Mouse (Mus musculus) embryonic fibroblast, embryonic 13.5 days (primary cell): Measurements from ENCODE around the gene Ndufs2. TPM values are rescaled to one million over a fixed set of nuclear protein-coding genes. Genes with fewer than 3 reads are reported as not detected.

ENCODE experiments used
- H3K27ac ChIP-seq: 2 replicates; pipeline ENCODE4 v1.5.1; 2012; ENCODE audit warnings: low read length, control low read depth, inconsistent platforms; ENCODE audit not compliant: insufficient read depth
- H3K4me1 ChIP-seq: 2 replicates; pipeline ENCODE4 v1.6.1; 2011; ENCODE audit warnings: low read length; ENCODE audit not compliant: control insufficient read depth, insufficient read depth
- H3K4me3 ChIP-seq: 2 replicates; pipeline ENCODE4 v1.5.1; 2011; ENCODE audit warnings: mild to moderate bottlenecking, control low read depth, low read length; ENCODE audit not compliant: insufficient read depth
- CTCF ChIP-seq: IDR thresholded peaks from 2 replicates; pipeline ENCODE4 v1.5.1; 2011; ENCODE audit warnings: mild to moderate bottlenecking, control low read depth, low read length, moderate library complexity, borderline replicate concordance; ENCODE audit not compliant: insufficient read depth
- POLR2A ChIP-seq: IDR thresholded peaks from 2 replicates; pipeline ENCODE4 v1.6.1; 2011; ENCODE audit warnings: low read depth, mild to moderate bottlenecking, control low read depth, low read length, moderate library complexity
- polyA plus RNA-seq: library from polyadenylated mRNA; stranded (reverse); fragments of >200 nt; gene quantifications from 2 replicates; pipeline ENCODE4 v1.2.4, GENCODE M21; 2011; ENCODE audit warnings: low read depth; ENCODE audit not compliant: missing spikeins, insufficient read length

The Ndufs2 gene
- polyA plus RNA-seq, 1 experiment = 226 TPM

GRCm38 (mm10) chr1:171232800-171233730, 18.1 kb downstream of the Ndufs2 start:
- Histone ChIP-seq H3K4me1 (no peaks in the 10 kb centered on the region), H3K4me3 (no peak overlapping the region)

GRCm38 (mm10) chr1:171232348-171232747, 18.8 kb downstream of the Ndufs2 start:
- TF ChIP-seq POLR2A (no peak), CTCF (no peak)
- Histone ChIP-seq H3K27ac (no peak overlapping the region), H3K4me1 (no peaks in the 10 kb centered on the region), H3K4me3 (no peak overlapping the region)

More at GRCm38 (mm10) chr1:171232800-171233730, 18.1 kb downstream of the Ndufs2 start:
- 0 out of 2 replicates have a peak overlapping the region, but pooled peaks have one; percentile 31 for H3K27ac ChIP-seq
- TF ChIP-seq POLR2A (no peak), CTCF (no peak)

- no peaks in the 10 kb centered on the region for H3K4me1 ChIP-seq
- H3K4me3 ChIP-seq = no peak overlapping the region
- TF ChIP-seq CTCF (no peak), POLR2A (no peak)
These were observed 19.3 kb downstream of the Ndufs2 start for GRCm38 (mm10) chr1:171231844-171232243.

GRCm38 (mm10) chr1:171230215-171230614, 21.0 kb downstream of the Ndufs2 start:
- TF ChIP-seq CTCF (no peak), POLR2A (no peak)
- Histone ChIP-seq H3K4me3 (no peak overlapping the region), H3K27ac (no peak overlapping the region), H3K4me1 (no peaks in the 10 kb centered on the region)

More at GRCm38 (mm10) chr1:171231844-171232243, 19.3 kb downstream of the Ndufs2 start:
- H3K27ac ChIP-seq = no peak overlapping the region

GRCm38 (mm10) chr1:171229750-171230149, 21.4 kb downstream of the Ndufs2 start:
- no peak for TF ChIP-seq POLR2A
- no peak for TF ChIP-seq CTCF
- no peak overlapping the region for H3K27ac ChIP-seq
- no peak overlapping the region for H3K4me3 ChIP-seq
- H3K4me1 ChIP-seq = no peaks in the 10 kb centered on the region

- no peak for TF ChIP-seq POLR2A
- no peak for TF ChIP-seq CTCF
- no peak overlapping the region for H3K27ac ChIP-seq
- H3K4me3 ChIP-seq = no peak overlapping the region
- H3K4me1 ChIP-seq = no peaks in the 10 kb centered on the region
These were observed 23.3 kb downstream of the Ndufs2 start for GRCm38 (mm10) chr1:171227879-171228278.

- Histone ChIP-seq H3K27ac (no peak overlapping the region), H3K4me1 (no peaks in the 10 kb centered on the region), H3K4me3 (no peak overlapping the region)
- TF ChIP-seq POLR2A (no peak), CTCF (no peak)
These were observed 24.4 kb downstream of the Ndufs2 start for GRCm38 (mm10) chr1:171226780-171227179.

GRCm38 (mm10) chr1:171224857-171225256, 26.3 kb downstream of the Ndufs2 start, which contains the start of gene Apoa2:
Gene Apoa2 (plus strand): TSS chr1:171225054.
- peaks cover 2% of the 10 kb centered on the region; the same call in 1 of the 2 replicates for H3K4me1 ChIP-seq
- H3K27ac ChIP-seq = no peak within 1 kb of the TSS
- no peak within 1 kb of the TSS for H3K4me3 ChIP-seq
- no peak for TF ChIP-seq CTCF
- no peak for TF ChIP-seq POLR2A

GRCm38 (mm10) chr1:171223796-171224195, 27.4 kb downstream of the Ndufs2 start:
- TF ChIP-seq CTCF (no peak), POLR2A (no peak)
- peaks cover 2% of the 10 kb centered on the region; the same call in 1 of the 2 replicates for H3K4me1 ChIP-seq
- no peak overlapping the region for H3K27ac ChIP-seq
- no peak overlapping the region for H3K4me3 ChIP-seq

- Histone ChIP-seq H3K27ac (peak overlapping the region; percentile 23; the same call in 1 of the 2 replicates), H3K4me3 (no peak overlapping the region), H3K4me1 (peaks cover 2% of the 10 kb centered on the region; the same call in 1 of the 2 replicates)
- TF ChIP-seq POLR2A = no peak
- TF ChIP-seq CTCF = no peak
These were observed 28.0 kb downstream of the Ndufs2 start for GRCm38 (mm10) chr1:171223168-171223567.
